Mouse (Mus musculus) myocyte (in vitro differentiated cells): Measurements from ENCODE around the gene Cmya5.

Source experiments
- E2F4 ChIP-seq: IDR thresholded peaks from one replicate; pipeline ENCODE4 v1.6.1; 2011; ENCODE audit warnings: mild to moderate bottlenecking, control low read depth, moderate library complexity; ENCODE audit not compliant: insufficient read depth
- POLR2A ChIP-seq: IDR thresholded peaks from one replicate; pipeline ENCODE4 v1.6.1; 2011; ENCODE audit warnings: low read depth, mild to moderate bottlenecking, control low read depth, moderate library complexity; ENCODE audit not compliant: insufficient read length
- POLR2AphosphoS2 ChIP-seq: IDR thresholded peaks from one replicate; pipeline ENCODE4 v1.6.1; 2011; ENCODE audit warnings: low read depth, control low read depth; ENCODE audit not compliant: insufficient read length

DNA sequence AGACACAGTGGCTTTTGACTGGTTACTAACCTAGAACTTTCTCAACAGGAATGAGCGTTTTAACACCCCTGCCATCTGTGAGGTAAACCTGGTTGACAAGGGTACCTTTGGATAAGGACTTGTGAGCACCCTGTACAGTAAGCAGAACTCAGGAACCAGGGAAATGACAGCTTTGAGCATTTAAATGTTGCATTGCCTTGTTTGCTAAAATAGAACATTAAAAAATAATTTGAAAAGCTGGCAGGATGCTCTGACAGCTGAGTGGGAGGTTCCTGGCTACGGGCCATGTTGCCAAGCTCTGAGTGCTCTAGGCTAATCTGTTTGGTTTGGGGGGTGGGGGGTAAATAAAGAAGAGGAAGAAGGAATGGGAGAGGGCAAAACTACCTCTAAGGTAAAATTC is 70.9 kb downstream of the Cmya5 start:
- TF ChIP-seq POLR2A (no peak), POLR2AphosphoS2 (no peak), E2F4 (no peak)
